Mouse (Mus musculus) lung, embryonic 16.5 days (tissue): Measurements from ENCODE around the gene Cyp4f17. TPM values are rescaled to one million over a fixed set of nuclear protein-coding genes. Genes with fewer than 3 reads are reported as not detected.
"Not testable (repeated sequence)": the region's sequence is repeated elsewhere in the genome, so short reads cannot be mapped to it uniquely, and the experiment has no call there.

ENCODE experiments used
- ATAC-seq: fragments of 200-750 bp; cut with Nextera tagmentation; 2 replicates; pipeline ENCODE4 v1.8.0; 2017; ENCODE audit warnings: low read depth, mild to moderate bottlenecking, moderate library complexity
- H3K27ac ChIP-seq: fragments of 300-500 bp; sonication (generic); 2 replicates; pipeline ENCODE4 v1.5.1; 2014; ENCODE audit warnings: mild to moderate bottlenecking, control low read depth, low read length
- H3K27me3 ChIP-seq: fragments of 300-500 bp; sonication (generic); 2 replicates; pipeline ENCODE4 v1.6.1; 2014; ENCODE audit warnings: low read depth, low read length, mixed read lengths; ENCODE audit not compliant: control insufficient read depth, insufficient read depth
- H3K36me3 ChIP-seq: fragments of 300-500 bp; sonication (generic); 2 replicates; pipeline ENCODE4 v1.6.1; 2014; ENCODE audit warnings: low read length; ENCODE audit not compliant: control insufficient read depth, insufficient read depth
- H3K4me1 ChIP-seq: fragments of 300-500 bp; sonication (generic); replicated peaks from 2 replicates; pipeline ENCODE4 v1.6.1; 2014; ENCODE audit warnings: low read length, mixed read lengths; ENCODE audit not compliant: control insufficient read depth, insufficient read depth
- H3K4me2 ChIP-seq: fragments of 300-500 bp; sonication (generic); 2 replicates; pipeline ENCODE4 v1.6.1; 2014; ENCODE audit warnings: low read depth, low read length, control low read depth
- H3K4me3 ChIP-seq: fragments of 300-500 bp; sonication (generic); 2 replicates; pipeline ENCODE4 v1.5.1; 2014; ENCODE audit warnings: mild to moderate bottlenecking, low read length, control low read depth
- H3K9ac ChIP-seq: fragments of 300-500 bp; sonication (generic); 2 replicates; pipeline ENCODE4 v1.6.1; 2014; ENCODE audit warnings: low read length, control low read depth
- H3K9me3 ChIP-seq: fragments of 300-500 bp; sonication (generic); 2 replicates; pipeline ENCODE4 v1.6.1; 2016; ENCODE audit warnings: low read length; ENCODE audit not compliant: control insufficient read depth
- WGBS: fragments of 180-500 bp; shearing (Covaris S2); extraction: QIAGEN DNeasy Blood & Tissue Kit; methylation state at CpG from one replicate; pipeline ENCODE4 v1.1.7; 2014; 5-methylcytosine and 5-hydroxymethylcytosine counted together
- polyA plus RNA-seq: library from polyadenylated mRNA; unstranded; fragments of >200 nt; fragmentation: Nextera tagmentation; extraction: Ambion mirVana; gene quantifications from 2 replicates; pipeline ENCODE4 v1.2.1, GENCODE M21; 2015

Gene Cyp4f17
- polyA plus RNA-seq, 1 experiment from 2014 or later, result 8.7 TPM

- no peaks in the 10 kb centered on the region for H3K4me1 ChIP-seq
- H3K9me3 ChIP-seq, result no peaks in the 10 kb centered on the region
- H3K4me3 ChIP-seq, result no peak overlapping the region
- WGBS, result 87% methylated on average over 5 of the region's 5 CpGs
- no peaks in the 10 kb centered on the region for H3K27me3 ChIP-seq
- no peak overlapping the region for H3K27ac ChIP-seq
- ATAC-seq, result no peak
- H3K9ac ChIP-seq, result no peak overlapping the region
- H3K36me3 ChIP-seq, result no peaks in the 10 kb centered on the region
- H3K4me2 ChIP-seq, result no peak overlapping the region
Measured at GRCm38 (mm10) chr17:32521981-32522380, 16.1 kb downstream of the Cyp4f17 start.

DNA sequence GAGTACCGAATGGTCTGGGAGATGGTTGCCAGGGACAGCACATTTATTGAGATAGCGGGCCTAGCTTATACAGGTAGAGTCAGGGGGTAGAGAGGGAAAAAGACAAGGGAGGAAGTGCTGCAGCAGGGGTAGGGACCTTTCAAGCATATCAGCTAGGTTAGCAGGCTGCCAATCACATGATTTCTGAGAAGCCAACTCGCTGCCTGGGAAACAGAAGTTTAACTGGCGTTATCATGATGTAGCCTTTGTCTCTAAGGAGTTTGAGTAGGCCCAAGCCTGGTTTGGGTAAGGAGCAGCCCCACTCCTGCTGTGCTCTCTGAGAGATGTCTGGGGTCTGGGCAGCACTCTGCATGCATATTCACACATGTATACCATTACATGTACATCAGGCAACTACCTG is 16.5 kb downstream of the Cyp4f17 start:
- H3K36me3 ChIP-seq, result no peaks in the 10 kb centered on the region
- H3K27ac ChIP-seq, result no peak overlapping the region

DNA sequence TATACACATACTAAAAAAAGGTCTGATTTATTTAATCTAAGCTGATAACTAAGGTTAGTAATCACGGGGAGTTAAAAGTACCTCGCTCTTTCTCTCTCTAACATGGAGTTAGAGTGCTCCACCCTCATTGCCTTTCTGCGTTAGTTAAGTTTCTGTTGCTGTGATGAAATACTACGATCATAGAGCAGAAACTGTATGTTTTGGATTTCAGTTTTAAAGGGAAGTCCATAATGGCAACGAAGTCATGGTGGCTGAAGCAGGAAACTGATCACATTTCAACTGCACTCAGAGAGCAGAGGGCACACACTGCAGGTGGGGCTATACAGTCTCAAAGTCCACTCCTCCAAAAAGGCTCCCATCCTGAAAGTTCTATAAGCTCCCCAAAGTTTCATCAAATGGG is 17.0 kb downstream of the Cyp4f17 start:
- Histone ChIP-seq H3K27ac (no peak overlapping the region), H3K36me3 (no peaks in the 10 kb centered on the region), H3K4me2 (no peak overlapping the region), H3K4me3 (no peak overlapping the region), H3K27me3 (no peaks in the 10 kb centered on the region), H3K9me3 (no peaks in the 10 kb centered on the region), H3K4me1 (no peaks in the 10 kb centered on the region), H3K9ac (no peak overlapping the region)
- ATAC-seq, result no peak
- WGBS, result 84% methylated on average over 5 of the region's 5 CpGs

More for the DNA sequence above, 16.5 kb downstream of the Cyp4f17 start:
- Histone ChIP-seq H3K9ac (no peak overlapping the region), H3K9me3 (no peaks in the 10 kb centered on the region), H3K4me2 (no peak overlapping the region), H3K27me3 (no peaks in the 10 kb centered on the region), H3K4me1 (no peaks in the 10 kb centered on the region), H3K4me3 (no peak overlapping the region)
- WGBS, result 85% methylated on average over 4 of the region's 4 CpGs
- no peak for ATAC-seq

GRCm38 (mm10) chr17:32523895-32524294 is 18.0 kb downstream of the Cyp4f17 start:
- 85% methylated on average over 11 of the region's 11 CpGs for WGBS
- H3K36me3 ChIP-seq, result no peaks in the 10 kb centered on the region
- no peak overlapping the region for H3K4me3 ChIP-seq
- no peak overlapping the region for H3K9ac ChIP-seq
- H3K27ac ChIP-seq, result no peak overlapping the region
- no peaks in the 10 kb centered on the region for H3K27me3 ChIP-seq
- no peaks in the 10 kb centered on the region for H3K9me3 ChIP-seq
- H3K4me1 ChIP-seq, result no peaks in the 10 kb centered on the region
- no peak for ATAC-seq
- H3K4me2 ChIP-seq, result no peak overlapping the region

DNA sequence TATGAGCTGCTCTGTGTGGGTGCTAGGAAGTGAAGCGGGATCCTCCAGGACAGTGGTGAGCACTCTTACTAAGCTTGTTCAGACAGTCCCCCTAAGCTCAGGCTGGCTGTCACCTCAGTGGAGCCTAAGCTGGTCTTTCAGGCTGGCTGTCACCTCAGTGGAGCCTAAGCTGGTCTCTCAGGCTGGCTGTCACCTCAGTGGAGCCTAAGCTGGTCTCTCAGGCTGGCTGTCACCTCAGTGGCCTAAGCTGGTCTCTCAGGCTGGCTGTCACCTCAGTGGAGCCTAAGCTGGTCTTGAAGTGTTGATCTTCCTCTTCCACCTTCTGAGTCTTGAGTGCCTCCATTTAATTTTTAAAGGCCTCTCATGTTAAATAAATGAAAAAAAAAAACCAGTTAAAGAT is 20.5 kb downstream of the Cyp4f17 start:
- not testable (repeated sequence) for H3K4me3 ChIP-seq, H3K4me1 ChIP-seq, H3K27me3 ChIP-seq, ATAC-seq, H3K9me3 ChIP-seq, H3K27ac ChIP-seq, H3K9ac ChIP-seq, H3K4me2 ChIP-seq, H3K36me3 ChIP-seq
- WGBS, result 95% methylated on average over 1 of the region's 1 CpGs

GRCm38 (mm10) chr17:32527748-32528147 is 21.9 kb downstream of the Cyp4f17 start:
- Histone ChIP-seq H3K9ac (no peak overlapping the region), H3K4me2 (no peak overlapping the region), H3K27me3 (no peaks in the 10 kb centered on the region), H3K4me1 (no peaks in the 10 kb centered on the region), H3K9me3 (no peaks in the 10 kb centered on the region), H3K36me3 (no peaks in the 10 kb centered on the region), H3K27ac (no peak overlapping the region), H3K4me3 (no peak overlapping the region)
- no peak for ATAC-seq
- WGBS, result 84% methylated on average over 11 of the region's 11 CpGs

DNA sequence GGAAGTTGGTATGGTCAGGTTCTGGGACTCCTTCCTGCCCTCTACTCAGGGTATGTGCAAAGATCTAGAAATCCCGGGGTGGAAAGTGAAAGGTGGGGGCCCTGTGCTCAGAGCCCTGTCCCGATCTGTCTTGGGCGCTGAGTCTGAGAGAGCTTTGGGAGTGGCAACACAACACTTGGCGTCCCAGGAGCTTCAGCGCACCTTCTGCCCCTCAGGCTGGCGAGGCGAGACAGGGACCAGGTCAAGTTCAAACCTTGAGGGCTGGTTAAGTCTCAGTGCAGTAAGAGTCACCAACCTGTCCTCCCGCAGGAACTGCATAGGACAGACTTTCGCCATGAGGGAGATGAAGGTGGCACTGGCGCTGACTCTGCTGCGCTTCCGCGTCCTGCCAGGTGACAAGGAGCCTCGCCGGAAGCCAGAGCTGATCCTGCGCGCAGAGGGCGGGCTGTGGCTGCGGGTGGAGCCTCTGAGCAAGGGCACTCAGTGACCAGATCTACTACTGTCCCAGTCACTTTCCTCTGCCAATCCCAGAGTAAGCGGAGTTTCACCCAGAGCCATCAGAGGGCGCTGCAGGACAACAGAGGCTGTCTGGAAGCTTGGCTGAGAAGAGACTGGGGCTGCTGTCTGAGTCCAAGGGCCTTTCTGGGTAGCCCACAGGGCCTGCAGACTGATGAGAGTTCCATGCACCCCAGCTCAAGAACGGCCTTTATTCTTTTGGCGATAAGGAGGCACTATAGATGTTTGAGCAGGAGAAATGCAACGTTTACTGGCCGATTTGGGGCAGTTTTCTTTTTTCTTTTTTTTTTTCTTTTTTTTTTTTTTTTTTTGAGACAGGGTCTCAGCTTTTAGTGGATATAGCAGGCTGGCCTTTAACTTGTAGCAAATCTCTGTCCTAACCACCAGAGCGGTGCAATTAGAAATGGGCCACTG is 22.8 kb downstream of the Cyp4f17 start:
- peak overlapping the region; percentile 60 for H3K4me2 ChIP-seq
- WGBS, result 13% methylated on average over 26 of the region's 26 CpGs
- no peaks in the 10 kb centered on the region for H3K9me3 ChIP-seq
- peak; percentile 92 for ATAC-seq
- no peaks in the 10 kb centered on the region for H3K36me3 ChIP-seq
- H3K9ac ChIP-seq, result peak overlapping the region; percentile 67
- H3K27ac ChIP-seq, result no peak overlapping the region
- H3K4me1 ChIP-seq, result no peaks in the 10 kb centered on the region
- H3K4me3 ChIP-seq, result peak overlapping the region; percentile 45
- no peaks in the 10 kb centered on the region for H3K27me3 ChIP-seq

- not testable (repeated sequence) for H3K27ac ChIP-seq, H3K4me3 ChIP-seq, H3K4me1 ChIP-seq, ATAC-seq, H3K27me3 ChIP-seq, H3K4me2 ChIP-seq, H3K9me3 ChIP-seq, H3K9ac ChIP-seq, H3K36me3 ChIP-seq
- WGBS, result 50% methylated on average over 4 of the region's 4 CpGs
Measured at GRCm38 (mm10) chr17:32532356-32532755, 26.5 kb downstream of the Cyp4f17 start.

DNA sequence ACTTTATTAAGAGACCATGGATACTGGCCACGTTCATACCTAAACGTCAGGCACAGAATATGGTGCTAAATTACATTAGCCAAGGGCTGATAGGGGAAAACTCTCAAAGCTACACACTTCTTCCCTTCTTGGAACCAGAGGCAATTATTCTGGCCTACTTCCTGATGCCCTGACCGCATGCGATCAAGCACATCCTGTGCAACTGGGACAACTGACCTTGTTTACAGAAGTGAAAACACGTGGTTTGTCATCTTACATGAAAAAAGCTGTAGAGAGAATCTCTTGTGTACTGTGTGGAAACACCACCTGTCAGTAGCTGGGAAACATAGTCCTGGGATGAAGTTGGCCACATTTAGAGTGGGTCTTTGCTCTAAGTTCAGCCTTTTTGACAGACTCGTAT is 28.2 kb downstream of the Cyp4f17 start:
- no peak for ATAC-seq
- Histone ChIP-seq H3K27me3 (no peaks in the 10 kb centered on the region), H3K4me2 (no peak overlapping the region), H3K9me3 (no peaks in the 10 kb centered on the region), H3K27ac (no peak overlapping the region), H3K4me1 (peaks cover 6% of the 10 kb centered on the region; the same call in 1 of the 2 replicates), H3K4me3 (no peak overlapping the region), H3K9ac (no peak overlapping the region), H3K36me3 (no peaks in the 10 kb centered on the region)
- WGBS, result 66% methylated on average over 6 of the region's 6 CpGs
